Mouse (Mus musculus) right cerebral cortex, adult 2 months (tissue): ENCODE measurements around the gene Grk3.

Experiments
- DNase-seq, 2 experiments: peaks; one replicate each; pipeline ENCODE4 v3.0.0; 2021 to 2022; ENCODE audit warnings: low spot score in 2 of 2

The Grk3 gene

DNA sequence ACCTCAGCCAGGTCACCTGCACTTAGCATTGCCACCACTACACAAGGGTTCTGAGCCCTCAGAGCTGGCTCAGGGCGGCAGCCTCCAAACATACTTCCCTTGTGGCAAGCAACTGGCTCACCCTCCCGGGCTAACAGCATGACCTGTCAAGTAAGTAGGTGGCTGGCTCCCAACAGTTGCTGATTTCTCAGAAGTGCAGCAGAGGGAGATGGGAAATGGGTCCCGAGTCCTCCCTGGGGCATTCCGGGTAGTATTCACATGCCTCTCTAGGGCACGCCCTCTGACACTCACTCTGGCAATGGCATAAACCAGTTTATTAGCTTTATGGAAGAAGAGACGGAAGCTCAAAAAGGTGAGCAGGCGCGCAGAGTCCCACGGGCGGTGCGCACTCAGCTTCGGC is 74.6 kb downstream of the Grk3 start:
- DNase-seq: no peak

DNA sequence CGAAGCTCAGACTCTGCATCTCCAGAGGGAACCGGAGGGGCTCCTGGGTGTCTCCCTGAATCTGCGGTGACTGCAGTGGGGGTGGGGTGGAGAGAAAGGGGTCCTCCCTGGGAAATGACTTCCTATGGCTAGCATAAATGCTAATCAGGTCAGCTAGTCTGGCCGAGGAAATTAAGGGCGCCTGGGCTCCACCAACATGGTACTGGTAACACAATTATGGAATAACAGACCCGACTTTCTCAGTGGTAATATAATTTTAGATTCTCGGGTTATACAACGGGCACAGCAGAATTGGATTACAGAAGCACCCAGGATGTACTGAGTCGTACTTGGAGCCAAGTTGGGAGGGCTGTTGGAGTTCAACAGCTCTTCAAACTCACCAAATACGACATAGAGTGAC is 79.0 kb downstream of the Grk3 start:
- no peak for DNase-seq

DNA sequence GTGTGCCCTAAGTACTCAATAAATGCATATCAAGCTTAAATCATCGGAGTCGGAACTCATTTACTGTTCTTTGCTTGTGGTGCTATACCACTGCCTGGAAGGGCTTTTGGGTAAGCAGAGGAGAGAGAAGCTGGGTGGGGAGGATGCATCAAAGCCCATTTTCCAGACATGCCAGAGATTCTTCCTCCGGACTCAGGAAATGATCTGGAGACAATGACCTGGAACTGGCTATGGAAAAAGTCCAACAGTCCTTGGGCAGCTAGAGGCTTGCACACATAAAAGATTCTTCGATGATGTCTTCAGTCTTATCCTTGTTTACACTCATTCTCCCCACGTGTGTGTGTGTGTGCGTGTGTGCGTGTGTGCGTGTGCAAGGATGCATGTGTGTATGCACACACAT is 80.2 kb downstream of the Grk3 start:
- DNase-seq: no peak

DNA sequence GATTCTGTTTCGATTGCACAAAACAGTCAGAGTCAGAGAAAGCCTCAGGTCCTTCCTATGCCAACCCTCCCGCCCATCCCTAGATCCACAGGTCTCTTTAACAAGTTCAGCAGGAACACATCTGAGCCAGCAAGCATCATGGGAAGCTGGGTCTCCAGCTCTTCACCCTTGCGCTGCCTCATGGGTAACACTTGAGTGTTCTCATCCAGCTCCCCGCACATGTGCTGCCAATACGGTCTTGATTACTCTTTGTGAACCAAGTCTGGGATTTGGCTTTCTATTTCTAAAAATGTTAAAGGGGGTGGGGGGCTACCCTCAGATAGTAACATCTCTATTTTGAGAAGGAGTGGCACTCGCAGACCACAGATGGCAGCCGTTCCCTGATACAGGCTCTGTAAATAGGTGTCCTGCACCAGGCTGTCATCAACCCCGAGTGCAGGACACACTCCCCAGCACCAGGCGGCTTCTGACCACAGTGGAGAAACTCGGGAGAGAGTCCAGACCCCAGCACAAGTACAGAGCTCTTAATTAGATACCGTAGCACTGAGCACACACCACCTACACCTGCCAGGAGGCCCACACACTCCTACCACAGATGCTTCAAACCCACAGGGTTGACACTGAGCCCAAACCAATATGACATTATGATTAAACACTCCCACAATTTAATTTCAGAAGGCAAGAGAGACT is 82.6 kb downstream of the Grk3 start:
- peak in 1 of 2 experiments; percentile 46 for DNase-seq

DNA sequence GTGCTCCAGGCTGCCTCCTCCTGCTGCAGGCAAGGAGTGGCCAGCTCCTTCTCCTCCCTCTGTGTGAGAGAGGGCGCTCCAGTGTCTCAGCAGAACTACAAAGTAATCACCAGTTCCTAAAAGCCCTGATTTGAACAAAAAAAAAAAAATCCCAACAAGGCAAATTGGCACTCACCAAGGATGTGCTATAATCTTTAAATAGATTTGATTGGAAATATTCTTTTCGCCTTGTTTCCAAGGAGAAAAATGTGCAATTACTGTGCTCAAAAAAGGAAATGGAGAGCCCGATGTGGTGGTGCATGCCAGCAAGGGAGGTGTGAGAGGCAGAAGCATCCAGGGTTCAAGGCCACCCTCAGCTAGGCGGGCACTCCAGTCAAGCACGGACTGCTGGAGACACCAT is 83.7 kb downstream of the Grk3 start:
- no peak for DNase-seq

DNA sequence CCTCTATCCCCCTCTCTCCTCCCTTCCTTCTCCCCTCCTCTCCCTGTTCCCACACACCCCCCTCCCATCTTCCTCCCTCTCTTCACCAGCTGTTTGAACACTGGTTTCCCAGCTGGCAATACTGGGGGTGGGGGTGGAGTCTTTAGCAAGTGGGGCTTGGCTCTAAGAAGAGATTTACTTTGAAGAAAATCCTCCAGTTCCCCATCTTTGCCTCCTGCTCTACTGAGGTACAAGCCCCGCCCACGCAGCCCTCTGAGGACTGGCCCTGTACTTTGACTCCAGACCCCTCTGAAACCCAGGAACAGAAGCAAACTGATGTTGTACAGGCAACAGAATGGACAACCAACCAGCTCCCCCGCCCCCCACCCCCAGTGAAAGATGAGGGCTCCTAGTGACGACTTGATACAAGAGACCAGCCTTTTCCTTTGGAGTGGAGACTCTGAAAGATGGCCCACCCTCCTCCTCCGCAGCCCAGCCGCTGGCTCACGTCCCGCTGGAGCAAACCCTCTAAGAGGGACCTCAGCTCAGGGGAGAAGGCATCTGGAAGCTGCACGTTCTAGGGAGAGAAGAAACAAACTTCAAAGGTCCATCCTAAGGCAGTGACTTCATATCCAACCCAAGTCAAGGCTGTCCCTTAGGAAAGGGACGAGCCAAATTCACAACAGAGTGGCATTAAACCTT is 87.2 kb downstream of the Grk3 start:
- no peak for DNase-seq

DNA sequence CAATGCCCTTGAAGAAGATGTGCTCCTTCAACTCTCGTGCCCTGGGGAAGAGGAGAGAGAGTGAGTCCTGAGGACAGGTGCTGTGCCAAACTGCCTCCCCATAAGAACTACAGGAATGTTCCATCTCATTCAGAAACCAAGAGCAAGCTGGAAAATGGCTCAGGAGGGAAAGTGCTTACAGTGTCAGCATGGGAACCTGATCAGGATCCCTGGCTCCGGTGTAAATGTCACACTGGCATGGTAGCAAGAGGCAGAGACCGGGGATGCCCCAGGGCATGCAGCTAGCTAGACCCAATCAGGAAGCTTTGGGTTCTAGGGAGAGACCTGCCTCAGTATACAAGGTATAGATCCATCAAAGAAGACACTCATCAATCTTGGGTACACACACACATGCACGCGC is 90.2 kb downstream of the Grk3 start:
- no peak for DNase-seq

DNA sequence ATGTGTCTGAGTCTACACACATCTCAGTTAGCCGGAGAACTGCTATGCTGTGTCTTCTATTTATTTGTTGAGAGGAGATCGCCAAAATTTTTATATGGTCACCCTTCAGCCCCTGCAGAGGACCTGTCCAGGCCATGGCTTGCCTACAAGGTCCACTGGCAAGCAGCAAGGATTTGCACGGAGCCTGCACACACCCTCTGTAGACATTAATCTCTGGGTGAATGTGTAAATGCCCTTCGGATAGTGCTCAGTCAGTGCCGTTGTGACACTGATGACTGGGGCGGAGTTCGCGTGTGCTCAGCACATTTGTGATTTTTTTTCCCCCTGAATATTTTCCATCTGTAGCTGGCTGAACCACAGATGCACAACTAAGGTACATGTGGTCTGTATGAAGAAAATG is 90.8 kb downstream of the Grk3 start:
- DNase-seq: no peak

DNA sequence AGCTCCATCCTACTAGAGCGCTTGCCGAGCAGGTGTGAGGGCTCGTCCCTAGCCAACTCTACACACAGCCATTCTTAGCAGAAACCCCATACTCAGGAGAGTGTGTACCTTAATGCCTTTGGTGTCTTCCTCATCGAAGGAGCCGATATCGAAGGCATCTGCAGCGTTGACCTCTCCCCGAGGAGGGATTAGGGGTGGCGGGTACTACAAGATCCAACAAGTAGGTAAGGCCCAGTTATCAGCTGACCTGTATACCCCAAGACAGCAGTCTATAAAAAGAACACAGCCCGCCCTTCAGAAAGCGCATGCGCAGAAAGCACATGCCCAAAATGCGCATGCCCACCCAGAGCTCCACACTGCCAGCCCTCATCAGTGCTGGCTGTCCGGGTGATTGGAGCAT is 91.8 kb downstream of the Grk3 start:
- no peak for DNase-seq

DNA sequence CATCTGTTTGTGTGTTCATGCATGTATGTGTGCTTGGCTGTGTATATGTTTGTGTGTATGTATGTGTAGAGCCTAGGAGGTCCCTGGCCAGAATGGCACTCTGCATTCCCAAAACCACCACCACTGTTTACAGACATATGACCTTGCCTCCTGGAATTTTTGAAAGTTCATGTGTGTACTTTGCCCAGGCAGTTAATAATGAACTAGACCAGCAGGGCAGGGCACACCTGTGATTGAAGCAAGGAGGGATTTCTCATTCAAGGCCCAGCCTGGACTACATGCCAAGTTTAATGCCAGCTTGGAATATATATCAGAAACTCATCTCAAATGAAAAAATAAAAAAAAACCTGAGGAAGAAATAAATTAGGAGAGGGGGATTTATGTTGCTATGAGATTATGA is 93.7 kb downstream of the Grk3 start:
- no peak for DNase-seq

DNA sequence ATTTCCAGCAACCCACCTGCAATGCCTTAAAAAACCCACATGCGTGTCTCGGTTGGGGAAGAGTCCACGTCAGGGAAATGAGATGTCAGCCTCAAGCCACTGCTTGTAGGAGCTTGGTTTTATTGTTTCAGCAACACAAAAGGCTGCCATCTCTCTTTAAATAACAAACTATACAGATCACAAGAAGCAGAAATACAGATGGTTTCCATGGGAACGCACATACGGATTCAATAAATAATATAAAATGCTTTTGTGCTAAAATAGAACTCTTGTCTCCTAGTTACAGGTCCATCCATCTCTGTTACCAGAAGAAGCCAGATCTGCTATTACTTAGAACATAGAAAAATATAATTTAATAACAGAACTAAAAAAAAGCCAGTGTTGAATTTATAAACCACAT is 105.2 kb downstream of the Grk3 start:
- no peak for DNase-seq

DNA sequence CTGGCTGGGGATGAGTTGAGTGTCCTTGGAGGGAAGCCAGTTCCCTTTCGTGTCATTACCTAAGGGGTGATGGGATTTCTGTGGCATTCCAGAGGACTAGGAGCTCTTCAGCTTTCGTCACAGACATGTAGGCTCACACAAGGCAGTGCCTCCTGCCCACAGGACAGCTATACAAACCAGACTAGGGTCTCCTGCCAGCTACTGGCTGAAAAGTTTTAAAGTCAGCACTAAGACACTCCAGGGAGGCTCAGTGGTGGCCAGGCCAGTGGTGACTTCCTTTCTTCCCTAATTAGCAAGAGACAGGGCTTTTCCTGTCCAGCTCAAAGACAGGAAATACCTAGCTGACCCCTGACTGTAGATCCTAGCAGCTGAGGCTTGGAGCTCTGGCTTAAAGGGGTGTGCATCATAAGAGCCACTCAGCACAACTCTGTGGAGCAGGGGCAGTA is 107.4 kb downstream of the Grk3 start:
- DNase-seq: no peak

DNA sequence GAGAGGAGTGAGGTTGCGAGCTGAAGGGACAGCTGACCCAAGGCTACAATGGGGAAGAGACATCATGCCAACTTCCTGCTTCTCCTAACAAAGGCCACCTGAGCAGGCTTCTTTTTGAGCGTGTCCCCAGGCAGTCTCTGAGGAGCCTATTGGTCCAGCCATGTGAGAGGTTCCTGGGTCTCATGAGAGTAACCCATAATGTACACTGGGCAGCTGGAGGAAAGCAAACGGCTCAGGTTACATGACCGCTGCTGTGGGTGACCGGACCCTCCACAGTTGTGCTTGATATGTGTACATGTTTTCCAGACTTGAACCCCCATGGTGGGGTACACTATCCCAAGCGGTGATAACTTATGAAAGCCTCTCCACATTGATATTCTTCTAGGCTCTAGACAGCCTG is 108.1 kb downstream of the Grk3 start:
- DNase-seq: no peak

DNA sequence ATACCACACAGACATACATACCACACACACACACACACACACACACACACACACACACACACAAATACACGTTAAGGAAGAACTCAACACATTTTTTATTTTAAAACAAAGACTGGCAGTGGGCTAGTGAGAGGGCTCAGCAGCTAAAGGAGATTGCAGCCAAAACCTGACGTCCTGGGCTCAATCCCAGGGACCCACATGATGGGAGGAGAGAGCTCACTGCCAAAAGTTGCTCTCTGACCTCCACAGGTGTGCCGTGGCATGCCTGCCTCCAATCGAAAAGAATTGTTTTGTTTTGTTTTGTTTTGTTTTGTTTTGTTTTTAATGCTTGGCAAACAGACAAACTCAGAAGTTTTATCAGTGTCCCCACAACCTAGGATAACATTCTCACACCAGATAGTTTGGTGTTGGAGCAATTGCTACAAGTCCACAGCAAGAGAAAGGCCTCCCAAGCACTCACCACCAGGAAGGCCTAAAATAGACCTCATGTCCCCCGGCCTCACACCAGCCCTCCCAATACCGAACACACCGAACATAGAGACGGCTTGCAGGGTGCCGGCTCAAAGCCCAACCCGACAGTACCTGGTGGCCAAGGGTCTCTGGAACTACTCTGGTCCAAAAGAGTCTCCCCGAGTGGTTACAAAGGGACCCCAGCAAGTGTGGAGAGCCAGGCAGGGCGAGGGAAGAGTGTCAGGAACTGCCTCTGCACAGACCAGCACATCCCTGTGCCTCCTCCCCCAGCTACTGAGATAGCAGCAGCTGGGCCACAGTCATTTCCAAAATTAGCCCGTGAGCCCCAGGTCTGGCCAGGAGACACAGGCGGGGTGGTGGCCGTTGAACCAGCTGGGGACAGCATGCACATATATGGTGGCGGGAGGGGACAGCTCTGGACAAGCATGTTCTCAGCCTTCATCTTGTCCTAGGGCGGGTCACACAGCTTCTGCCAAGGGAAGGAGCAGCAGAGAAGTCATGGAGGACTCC is 119.6 kb downstream of the Grk3 start, which contains the start of gene Myo18b:
Gene Myo18b, minus strand, starts transcription at position 689 of the 981 bp plus-strand sequence.
- DNase-seq: no peak

DNA sequence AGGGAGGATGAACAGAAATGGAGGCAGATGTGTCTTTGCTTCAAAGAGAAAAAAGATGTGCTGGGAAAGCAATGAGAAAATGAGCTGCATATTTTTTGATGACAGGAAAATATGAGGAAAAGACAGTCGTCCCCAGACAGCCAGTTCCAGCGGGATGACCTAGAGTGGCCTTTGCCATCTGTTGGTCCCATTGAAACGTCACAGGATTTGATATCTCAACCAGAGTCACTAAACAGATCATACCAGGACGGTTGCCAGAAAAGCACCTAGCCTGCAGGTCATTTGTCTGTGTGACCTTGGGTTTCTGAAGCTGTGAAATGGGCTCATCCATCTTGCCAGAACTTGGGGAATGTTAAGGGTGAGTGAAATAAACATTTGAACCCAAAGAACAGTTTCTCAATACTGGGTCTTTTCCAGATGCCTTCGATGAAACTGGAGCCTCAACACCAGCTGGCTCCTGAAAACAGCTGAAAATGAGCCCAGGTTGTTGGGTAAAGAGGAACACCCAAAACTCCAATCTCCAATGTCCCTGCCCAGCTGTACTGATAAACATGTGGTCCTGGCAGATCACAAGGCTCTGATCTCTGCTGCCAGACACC is 122.0 kb downstream of the Grk3 start:
- DNase-seq: no peak

DNA sequence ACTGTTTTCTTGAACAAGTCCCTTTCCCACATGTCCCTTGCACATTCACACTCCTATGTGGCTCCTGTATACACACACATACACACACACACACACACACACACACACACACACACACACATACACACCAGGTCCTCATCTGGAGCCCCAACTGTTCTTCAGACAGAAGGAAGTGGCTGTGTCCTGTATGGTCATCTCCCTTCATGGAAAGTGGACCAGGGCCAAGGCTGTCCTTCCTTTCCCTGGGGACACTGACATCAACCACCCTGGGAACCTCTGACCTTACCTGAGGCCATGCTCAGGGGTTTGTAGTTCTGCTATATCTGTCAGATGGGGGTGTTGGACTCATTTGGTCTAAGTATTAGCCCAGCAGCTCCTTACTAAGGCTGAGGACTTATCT is 123.2 kb downstream of the Grk3 start:
- no peak for DNase-seq

DNA sequence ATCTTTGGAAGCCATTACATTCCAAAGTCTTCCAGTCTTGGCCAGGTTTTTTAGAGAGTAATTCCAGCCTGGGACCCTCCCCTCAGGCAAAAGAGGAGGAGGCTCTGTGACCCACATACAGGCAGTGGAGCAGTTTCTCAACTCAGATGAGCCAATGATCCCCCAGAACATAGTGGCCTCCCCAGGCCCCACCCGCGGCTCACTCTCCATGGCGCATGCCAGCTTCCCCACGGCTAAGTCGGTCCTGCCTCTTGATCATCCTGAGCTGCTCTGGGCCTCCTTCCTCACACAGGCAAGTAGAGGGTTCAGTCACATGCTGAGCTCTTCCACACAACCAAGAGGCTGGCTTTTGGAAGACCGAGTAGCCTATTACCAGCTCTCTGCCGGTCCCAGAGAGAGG is 126.9 kb downstream of the Grk3 start:
- DNase-seq: no peak

DNA sequence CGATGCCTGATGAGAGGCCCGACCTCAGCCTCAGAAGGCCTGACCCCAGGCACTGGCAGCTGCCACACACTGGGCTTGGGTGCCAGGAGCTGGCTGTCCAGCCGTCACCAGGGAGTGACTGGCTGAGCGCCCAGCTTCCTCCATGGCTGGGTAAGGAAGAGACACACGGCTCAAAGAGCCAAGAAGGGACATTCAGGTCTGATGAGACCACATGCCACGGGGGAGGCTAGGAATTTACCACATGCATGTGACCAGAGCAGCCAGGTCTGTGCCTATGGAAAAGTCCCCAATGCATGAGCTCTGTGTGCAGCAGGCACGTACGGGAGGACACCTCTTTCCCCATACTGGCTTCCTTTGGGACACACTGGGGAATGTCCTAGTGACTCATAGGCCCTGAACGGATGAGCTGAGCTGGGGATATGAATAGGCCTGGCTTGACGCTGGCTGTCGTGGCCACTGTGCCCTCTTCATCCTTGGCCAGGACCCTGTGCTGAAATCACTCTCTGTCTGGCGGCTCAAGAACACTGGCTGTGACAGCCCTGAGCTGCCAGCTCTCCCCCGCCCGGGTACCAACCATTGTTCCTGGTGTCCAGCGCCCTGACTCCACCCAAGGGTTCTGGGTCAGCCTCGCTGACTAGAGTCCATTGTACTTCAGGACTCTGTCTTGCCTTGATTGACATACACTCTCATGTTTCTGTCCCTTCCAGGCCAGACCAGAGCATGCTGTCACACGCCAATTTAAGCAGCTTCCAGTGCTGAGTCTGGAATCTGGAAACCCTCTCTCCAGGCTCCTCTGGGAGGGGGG is 128.7 kb downstream of the Grk3 start:
- DNase-seq: peak in 1 of 2 experiments; percentile 58

DNA sequence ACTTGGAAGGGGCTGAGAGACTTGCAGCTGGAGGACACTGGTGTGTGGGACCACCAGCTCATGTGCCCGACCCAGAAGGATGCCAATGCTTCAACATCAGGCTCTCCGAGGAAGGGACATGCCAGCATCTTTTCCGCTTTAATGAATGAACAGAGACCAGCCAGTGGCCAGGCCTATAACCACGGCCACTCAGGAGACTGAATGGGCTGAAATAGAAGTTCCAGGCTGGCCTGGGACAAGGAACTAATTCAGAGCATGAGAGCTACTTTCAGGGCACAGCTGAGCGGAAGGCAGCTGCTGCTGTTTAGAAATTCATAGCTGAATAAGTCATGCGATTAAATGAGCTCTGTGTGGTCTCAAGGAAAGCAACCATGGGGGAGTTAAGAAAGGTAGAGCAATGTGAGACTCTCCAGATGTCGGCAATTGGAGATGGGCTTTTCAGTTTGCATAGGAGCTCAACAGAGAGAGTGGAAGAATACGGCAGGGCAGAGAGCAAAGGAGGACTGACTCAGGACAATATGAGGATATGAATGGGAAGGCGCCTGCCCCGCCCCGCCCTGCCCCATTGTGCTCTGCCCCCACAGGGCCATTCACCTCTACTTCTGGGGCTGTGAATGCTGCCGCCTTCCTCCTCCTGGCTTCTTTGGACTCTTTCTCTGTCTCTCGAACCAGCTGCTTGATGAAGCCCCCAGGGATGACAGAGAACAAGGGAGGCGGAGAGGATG is 138.0 kb downstream of the Grk3 start:
- peak in 1 of 2 experiments; percentile 30 for DNase-seq

DNA sequence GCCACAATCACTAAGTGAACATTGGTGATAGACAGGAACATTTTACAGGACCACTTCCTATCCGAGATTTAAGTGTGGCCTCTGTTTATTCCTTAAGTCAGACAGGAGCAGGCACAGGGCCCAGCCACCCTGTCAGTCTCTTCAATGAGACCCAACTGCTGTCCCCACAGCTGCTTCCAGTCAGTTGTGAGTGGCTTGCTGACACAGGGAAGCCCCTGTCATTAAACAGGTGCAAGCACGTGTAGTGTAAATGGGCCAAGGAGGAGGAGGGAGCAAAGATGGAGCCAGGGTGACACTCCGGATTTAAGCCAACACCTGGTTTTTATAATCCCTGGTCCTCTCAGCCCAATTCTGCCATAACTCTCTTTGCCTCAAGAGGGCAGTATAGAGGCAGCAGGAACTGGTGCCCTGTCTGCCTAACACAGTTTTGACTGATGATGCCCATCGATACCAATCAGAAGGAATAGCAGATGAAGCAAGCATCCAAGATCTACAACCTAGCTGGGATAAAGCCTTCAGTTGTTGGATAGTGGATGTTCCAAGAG is 138.7 kb downstream of the Grk3 start:
- DNase-seq: peak; percentile 76 to 77
